Mouse (Mus musculus) T-helper 1 cell (primary cell): ENCODE measurements around the gene Tmem240.

Experiments
- in situ Hi-C: fragments of 300-600 bp; cut with MboI, MseI; formaldehyde crosslinking; loops from one replicate; pipeline ENCODE4 v1.15.1; 2025; ENCODE audit warnings: high pct_unique_total_duplicates

Gene Tmem240

GRCm38 (mm10) chr4:155769880-155770512, 35.4 kb downstream of the Tmem240 start:
- in situ Hi-C loops = no loop called here

DNA sequence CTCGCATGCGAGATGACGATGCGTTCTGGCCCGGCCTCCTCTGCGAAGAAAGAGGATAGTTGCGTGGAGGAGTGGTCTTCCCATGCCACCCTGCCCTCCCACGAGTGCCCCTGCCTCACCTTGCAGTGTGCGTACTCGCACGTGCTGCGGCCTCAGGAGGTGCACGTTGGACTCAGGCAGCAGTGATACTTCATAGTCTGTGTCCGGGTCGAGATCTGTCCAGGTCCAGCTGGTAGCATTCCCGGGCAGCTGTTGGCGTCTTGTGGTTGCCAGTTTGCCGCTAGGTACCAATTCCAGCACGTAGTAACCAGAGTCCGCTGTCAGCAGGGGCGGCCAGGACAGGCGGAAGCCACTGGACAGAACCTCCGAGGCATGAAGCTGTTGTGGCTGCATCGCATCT, 36.0 kb downstream of the Tmem240 start:
- in situ Hi-C loops = no loop called here

- in situ Hi-C loops = no loop called here
Observed at GRCm38 (mm10) chr4:155771706-155772105, 37.1 kb downstream of the Tmem240 start.

DNA sequence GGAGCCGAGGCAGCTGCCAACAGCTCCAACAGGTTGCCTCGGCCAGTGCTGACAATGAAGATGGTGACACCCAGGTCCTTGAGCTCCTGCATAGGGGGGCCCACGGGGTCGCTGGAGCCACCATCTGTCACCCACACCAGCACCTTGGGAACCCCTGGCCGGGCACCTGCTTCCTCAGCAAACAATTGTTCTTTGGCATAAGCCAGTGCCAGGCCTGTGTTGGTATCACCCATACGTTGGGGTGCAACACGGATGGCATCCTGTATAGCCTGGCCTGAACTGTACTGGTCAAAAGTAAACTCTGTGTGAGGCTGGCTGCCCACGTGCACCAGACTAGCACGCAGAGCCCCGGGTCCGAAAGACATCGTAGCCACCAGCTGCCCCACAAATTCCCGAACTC, 38.2 kb downstream of the Tmem240 start:
- in situ Hi-C loops = no loop called here

DNA sequence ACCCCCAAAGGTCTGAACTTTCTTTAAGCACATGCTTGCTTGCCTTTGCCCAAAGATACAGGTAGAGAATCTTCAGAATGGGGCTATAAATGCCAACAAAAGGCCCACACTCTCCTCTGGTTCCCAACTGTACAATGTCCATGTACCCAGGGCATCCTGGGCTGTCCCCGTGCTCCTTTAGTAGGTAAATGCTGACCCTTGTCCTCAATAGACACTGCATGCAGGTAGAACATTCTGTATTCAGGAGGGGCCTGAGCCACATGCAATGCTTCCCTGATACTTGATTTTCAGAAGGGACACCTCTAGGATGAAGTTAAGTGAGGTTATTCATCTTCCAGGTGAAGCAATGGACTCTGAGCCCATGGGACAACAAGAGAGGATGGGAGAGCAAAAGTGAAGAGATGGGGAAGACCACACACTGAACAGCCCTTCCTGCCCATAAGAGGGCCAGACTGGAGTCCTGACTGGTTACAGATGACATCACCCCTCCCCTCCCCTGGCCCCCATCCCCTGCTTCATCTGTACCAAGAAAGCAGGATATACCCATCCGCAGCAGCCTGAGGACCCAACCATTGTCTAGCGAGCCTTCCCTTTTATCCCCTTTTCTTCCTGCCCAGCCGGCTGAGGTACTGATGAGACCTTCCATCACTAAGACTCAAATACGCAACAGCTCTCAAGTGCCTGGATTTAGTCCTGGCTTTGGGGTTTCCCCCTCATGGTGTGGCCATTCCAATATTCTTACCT, 38.9 kb downstream of the Tmem240 start:
- in situ Hi-C loops = no loop called here

- in situ Hi-C loops = no loop called here
Observed at GRCm38 (mm10) chr4:155774280-155774754, 39.7 kb downstream of the Tmem240 start, which contains the start of gene Vwa1. Vwa1 (minus strand) TSS chr4:155774698.

- in situ Hi-C loops = no loop called here
Observed at GRCm38 (mm10) chr4:155774971-155775740, 40.6 kb downstream of the Tmem240 start.

DNA sequence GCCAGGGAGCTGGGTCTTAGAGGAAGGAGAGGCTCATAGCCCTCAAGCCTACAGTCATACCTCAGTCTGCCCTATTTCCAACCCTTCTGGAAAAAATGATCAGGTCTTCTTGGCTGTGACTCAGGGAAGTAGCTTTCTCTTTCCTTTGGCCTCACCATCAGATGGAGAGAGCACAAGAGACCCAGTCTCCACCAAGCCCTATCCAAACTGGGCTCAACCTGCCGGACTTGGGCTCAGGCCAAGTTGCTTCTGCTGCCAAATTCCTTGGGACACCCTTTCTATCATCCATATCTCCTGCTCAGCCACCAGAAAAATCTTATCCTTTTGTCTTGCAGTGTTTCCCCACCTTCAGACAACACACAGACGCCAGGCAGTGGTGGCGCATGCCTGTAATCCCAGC, 41.3 kb downstream of the Tmem240 start:
- in situ Hi-C loops = no loop called here

DNA sequence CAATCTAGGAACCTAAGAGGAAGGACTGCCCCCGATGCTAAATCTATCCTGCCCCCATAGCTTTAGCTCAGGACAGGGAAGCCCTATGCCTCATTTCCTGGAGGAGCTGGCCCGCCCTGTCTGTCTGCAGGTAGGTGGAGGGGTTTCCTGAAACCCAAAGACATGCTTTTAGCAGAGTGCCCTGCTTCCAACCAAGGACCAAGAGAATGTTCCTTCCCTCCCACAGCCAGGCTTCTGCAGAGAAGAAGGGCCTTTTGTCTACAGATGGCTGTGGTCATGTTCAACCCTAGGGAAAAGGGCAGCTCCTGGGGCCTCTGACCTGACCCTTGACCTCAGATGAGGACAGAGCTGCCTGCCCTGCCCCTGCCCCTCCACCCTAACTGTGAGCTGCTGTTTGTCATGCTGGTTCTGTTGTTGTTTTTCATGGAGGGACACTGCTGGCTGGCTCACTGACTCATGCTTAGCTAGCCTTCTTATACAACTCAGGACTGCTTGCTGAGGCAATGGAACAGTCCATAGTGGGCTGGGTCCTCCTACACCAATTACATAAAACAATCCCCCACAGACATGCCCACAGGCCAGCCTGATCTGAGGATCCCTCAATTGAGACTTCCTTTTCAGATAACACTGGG, 42.2 kb downstream of the Tmem240 start:
- in situ Hi-C loops = no loop called here

DNA sequence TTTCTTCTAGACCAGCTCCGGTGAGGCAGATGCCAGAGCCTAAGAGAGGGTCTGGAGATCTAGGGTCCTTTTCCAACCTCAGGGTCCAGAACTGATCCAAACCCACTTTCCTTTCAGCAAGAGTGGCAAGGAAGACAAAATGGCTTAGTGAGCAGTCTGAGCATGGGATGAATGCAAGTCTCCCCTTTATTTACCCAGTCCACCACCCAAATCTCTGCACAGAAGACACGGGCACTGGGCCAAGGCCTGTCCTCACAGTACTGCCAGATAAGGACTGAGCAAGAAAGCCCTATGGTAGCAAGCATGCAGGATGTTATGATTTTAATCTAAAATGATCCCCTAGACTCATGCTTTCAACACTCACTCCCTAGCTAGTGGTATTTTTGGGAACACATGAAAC, 43.2 kb downstream of the Tmem240 start:
- in situ Hi-C loops = no loop called here

GRCm38 (mm10) chr4:155779498-155779897, 44.9 kb downstream of the Tmem240 start:
- in situ Hi-C loops = no loop called here

DNA sequence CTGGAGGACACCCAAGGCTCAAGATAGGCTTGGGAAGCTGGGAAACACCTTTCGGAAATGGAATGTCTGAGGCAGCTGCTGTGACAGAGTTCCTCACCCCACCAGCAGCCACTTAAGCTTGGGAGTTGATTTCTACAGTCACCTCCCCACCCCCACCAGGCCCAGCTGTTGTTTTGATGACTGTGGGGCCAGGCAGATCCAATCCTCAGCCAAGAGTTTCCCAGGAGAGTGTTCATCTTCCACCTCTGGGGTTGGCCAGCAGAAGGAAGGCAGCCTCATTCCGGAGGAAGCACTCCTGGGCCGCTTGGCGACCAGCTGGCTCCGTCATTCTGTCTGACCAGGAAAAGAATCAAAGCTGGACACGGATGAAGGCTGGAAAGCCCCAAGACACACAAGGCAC, 46.3 kb downstream of the Tmem240 start:
- in situ Hi-C loops = no loop called here

GRCm38 (mm10) chr4:155783486-155784080, 49.0 kb downstream of the Tmem240 start:
- in situ Hi-C loops = no loop called here

DNA sequence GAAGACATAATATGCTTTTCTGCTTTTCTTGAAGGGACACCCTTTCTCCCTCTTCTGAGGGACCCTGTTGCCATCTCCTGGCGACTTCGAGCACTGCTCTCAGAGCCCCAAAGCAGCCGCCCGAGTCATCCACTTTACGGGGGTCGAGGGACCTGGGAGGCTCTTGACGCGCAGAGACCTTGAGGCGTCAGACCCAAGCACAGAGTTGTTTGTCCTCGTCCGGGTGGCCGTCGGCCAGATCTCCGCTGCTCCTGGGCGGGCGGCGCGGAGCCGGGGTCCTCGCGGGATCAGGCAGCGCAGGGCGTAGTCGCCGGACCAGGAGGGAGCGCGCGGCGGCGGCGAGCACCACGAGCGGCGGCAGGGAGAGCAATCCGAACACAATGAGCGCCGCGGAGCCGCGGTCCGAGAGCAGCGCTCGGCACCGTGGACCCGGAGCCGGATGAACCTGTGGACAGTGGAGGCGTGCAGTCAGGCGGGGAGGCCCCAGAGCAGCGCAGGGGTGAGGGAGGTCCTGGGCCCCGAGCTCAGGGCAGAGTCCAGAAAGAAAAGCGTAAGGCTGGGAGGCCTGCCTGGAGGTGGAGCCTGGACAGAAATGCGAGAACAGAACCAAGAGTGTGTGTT, 49.6 kb downstream of the Tmem240 start:
- in situ Hi-C loops = no loop called here

DNA sequence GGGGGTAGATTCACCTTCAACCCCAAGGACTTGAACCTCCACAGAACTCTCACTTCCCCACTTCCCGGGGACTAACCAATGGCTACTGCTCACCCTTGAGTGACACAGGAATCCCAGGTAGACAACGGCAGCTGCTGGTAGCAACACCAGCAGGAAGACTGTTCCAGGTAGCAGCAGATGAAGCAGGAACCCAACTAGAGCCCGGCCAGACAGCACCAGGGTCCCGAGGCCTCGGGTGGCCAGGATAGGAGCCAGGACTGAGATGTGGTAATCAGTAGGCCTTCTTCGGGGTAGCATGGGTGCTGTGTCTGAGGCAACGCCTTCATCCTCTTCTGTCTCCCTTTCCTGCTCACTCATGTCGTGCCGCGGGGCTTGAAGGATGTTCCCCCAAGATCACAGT, 50.6 kb downstream of the Tmem240 start:
- in situ Hi-C loops = loop anchor here (5.0 kb wide), 1 partner anchor 48 kb away; no protein-coding TSS in a partner anchor

GRCm38 (mm10) chr4:155785819-155786218, 51.2 kb downstream of the Tmem240 start, which contains the start of gene Tmem88b:
Tmem88b (minus strand) TSS chr4:155785874.
- in situ Hi-C loops = loop anchor here (5.0 kb wide), 1 partner anchor 49 kb away; no protein-coding TSS in a partner anchor

GRCm38 (mm10) chr4:155788300-155788699, 53.7 kb downstream of the Tmem240 start:
- in situ Hi-C loops = loop anchor here (5.0 kb wide), 1 partner anchor 51 kb away; no protein-coding TSS in a partner anchor

- in situ Hi-C loops = loop anchor here (5.0 kb wide), 1 partner anchor 52 kb away; no protein-coding TSS in a partner anchor
Observed at GRCm38 (mm10) chr4:155788833-155789232, 54.2 kb downstream of the Tmem240 start.

DNA sequence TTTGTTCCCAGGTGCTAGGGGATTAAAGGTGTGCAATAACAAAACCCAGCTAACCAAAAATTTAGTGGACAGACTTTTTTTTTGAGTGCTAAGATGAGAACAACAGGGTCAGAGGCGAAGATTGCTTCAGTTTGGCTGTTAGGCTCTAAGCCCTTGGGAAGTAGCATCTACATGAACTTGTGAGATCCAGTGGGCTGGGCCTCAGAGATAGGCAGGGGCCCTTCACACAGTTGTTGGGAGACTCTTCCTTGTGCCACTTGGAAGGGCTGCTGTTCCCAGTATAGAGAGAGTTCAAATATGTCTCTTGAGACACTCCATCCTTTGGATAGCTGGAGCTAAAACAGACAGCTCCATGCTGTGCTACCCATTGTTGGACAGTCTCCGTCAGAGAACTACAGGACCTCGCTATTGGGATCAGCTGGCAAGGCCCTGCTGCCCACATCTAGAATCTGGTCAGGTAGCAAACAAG, 55.5 kb downstream of the Tmem240 start, which contains the start of gene Ankrd65:
Gene Ankrd65, plus strand, starts transcription at position 419 of the 469 bp plus-strand sequence.
- in situ Hi-C loops = no loop called here
